Mouse (Mus musculus) liver, embryonic 18 days (tissue): ENCODE data around the gene Rsph3b. TPM values are rescaled to one million over a fixed set of nuclear protein-coding genes. Genes with fewer than 3 reads are reported as not detected.

Experiments
- polyA plus RNA-seq: library from polyadenylated mRNA; depleted of rRNA; stranded (reverse); fragments of >200 nt; gene quantifications from 2 replicates; pipeline ENCODE4 v1.2.3, GENCODE M21; 2012; rRNA removed

Gene Rsph3b
- 7.4 and 8.2 TPM in 2 replicates for polyA plus RNA-seq

GRCm38 (mm10) chr17:6947984-6948768 lies at the start of gene Rsph3b:
Gene Rsph3b, minus strand, starts transcription at chr17:6948682.

DNA sequence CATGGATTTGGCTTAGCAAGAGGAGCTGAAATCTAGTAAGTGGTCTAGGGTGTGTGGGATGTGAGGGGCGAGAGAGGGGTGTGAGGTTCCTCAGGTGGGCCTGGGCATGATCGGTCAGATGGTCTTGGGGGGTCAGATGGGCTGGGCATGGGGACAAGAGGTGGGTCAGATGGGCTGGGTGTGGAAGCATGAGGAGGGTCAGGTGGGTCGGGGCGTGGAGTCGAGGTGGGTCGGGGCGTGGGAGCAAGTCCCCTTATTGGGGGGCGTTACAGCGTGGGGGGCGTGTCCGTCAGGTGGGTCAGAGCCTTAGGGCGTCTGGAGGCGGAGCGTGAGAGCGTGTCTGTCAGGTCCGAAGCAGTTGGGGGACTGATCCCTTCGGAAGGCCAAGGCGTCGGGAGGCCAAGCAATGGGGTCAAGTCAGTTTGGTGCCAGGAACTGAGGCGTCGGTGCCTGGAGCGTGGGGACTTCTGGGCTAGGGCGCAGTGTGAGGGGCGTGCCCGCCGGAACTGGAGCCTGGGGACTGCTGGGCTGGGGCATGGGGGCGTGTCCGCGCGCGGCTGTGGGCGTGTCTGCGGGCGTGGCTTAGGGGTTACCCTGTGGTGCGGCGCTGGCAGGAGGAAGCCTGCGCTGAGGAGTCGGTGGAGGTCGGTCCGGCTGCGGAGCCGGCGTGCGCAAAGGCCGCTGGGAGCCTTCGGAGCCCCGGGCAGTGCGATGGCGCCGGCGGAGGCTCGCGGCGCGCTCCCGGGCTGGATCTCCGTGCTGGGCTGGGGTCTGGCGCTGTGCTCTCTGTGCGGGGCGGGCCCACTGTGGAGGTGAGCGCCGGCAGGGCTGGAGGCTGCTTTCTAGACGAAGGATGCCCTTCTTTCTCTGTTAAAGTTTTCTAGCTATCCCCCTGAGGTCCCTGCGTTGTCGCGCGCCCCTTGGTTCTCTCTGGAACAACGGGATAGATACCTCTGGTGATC lies 30.1 kb upstream of the Rsph3b start, which contains the start of gene Gm49721:
Gm49721 (plus strand) TSS at position 618 of the 962 bp plus-strand sequence.

DNA sequence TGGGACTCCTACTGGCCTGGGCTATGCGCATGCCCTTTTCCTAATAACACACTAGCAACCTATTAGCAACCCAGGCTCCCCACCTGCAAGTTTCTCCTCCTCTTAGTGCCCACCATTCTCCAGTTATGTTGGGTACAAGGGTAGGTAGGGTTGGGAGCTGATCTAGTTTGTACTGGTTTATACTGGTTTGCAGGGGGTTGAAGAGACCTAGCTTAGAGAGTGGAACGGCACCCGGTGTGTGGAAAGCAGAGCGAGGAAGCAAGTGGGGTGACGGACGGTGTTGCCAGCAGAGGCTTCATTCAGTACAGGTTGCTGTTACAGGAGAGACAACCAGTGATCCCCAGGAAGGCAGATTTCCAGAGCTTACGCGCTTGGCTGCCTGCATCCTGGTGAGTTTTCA lies 21.9 kb upstream of the Rsph3b start, which contains the start of gene Rnaset2b:
Rnaset2b (plus strand) TSS at position 301 of the 400 bp plus-strand sequence.

GRCm38 (mm10) chr17:6960776-6961175 lies 12.3 kb upstream of the Rsph3b start, which contains the start of gene Tagap1:
Gene Tagap1, minus strand, starts transcription at chr17:6961156.

Other genes with a start within 250 kb of the Rsph3b start
- gene Ezr, start 165.9 kb downstream of the Rsph3b start, polyA plus RNA-seq: 16.6 and 19.0 TPM in 2 replicates
- gene Tagap1, start 12.5 kb upstream of the Rsph3b start, polyA plus RNA-seq: 12.4 and 13.5 TPM in 2 replicates
- 107 and 111 TPM in 2 replicates for gene Rnaset2b, start 22.0 kb upstream of the Rsph3b start, polyA plus RNA-seq
- gene Gm49721, start 30.2 kb upstream of the Rsph3b start, polyA plus RNA-seq: 0.14 and 0.17 TPM in 2 replicates
- 0.04 and 0.08 TPM in 2 replicates for gene Gm1604a, start 76.9 kb upstream of the Rsph3b start, polyA plus RNA-seq
- gene Rps6ka2, start 221.4 kb upstream of the Rsph3b start, polyA plus RNA-seq: 1.5 and 1.9 TPM in 2 replicates